Mouse (Mus musculus): ENCODE measurements at regions not wholly inside any gene's neighbourhood (a gene's known extent, or its start where the extent isn't known, plus 50 kb on each side); places are given as distances from the start of the nearest gene placed in this dataset.

DNA sequence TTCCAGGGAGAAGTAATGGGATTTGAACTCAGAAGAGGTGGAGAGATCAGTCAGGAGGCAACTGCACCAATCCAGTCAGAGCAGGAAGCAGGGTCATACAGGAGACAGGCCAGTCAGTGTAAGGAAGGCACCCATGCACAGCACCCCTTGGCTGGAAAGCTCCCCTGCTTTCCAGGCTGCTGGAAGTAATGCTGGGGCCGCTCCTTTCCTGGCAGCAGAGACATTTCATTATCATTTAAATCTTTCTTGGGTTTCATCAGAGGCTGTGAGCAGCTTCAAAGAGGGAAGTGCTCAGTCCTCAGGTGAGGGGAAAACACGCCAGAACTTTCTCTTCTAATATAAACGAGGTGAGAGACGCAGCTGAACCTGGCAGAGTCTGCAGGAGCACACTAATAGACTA, 109.1 kb upstream of the Syt13 start:
- DNase-seq (ENCODE audit: low spot score), result no peak

DNA sequence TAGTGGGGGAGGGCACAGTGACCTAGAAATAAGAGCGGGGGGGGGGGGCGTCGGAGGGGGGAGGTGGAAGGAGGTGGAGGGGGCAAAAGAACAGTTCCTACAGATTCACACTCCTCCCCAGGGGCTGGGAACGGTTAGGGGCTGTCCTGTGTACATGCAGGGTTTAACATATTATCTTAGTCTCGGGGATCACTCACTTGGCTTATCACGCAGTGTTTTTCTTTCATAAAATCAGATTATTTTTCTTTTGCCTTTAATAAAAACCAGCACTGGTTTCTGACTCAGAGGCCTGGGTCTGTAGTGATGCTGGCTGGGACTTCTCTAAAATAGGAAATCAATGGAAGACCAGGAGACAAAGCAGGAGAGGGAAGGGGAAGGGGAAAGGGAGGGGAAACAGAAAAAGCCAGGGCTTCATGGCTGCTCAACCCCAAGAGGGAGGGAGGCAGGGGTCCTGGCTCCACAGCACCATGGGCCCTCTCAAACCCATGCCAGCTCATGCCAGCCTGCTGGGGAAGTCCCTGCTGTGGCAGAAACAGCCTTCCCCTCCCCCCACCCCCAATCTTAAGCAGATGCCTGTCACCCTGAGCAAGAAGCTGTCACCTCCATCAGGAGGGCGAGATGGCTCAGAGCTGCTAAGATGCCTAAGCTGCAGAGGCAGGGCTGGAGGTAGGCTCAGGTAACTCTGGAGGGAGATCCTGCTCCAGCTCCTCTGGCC, 108.3 kb upstream of the Syt13 start:
- no peak for DNase-seq (ENCODE audit: low spot score)

DNA sequence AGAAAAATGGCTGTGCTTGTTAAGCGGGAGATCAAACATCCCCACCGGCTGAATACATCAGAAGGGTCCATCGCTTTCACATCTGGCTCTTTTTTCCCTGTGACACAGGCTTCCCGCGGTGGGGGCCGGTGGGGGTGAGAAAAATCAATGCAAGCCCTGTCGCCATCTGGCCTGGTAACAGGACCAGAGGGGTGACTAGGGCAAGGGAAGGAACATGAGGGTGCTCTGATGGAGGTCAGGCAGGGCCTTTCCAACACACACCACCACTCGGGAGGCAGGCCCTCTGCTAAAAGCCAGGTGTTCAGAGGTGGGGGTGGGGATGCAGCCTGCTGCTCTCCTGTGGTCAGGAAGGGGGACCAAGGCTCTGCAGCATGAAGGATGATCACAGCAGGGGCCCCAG, 107.5 kb upstream of the Syt13 start:
- DNase-seq (ENCODE audit: low spot score), result no peak

DNA sequence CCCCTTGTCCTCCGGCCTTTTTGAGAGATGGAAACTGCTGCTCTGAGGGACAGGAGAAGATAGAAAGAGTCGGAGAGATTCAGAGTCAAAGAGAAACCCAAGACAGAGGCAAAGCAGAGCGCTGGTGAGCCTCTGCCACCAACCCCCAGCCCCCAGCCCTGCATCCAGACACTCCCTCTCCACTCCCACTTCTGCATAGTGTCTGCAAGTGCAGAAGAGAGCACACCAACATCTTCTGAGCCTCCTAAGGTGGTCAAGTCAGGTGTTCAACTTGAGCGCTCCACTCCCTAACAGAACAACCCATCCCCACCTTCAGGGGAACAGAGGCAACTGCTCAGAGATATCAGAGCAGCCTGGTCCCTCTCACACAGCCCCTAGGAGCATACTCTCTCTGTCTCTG, 106.8 kb upstream of the Syt13 start:
- no peak for DNase-seq (ENCODE audit: low spot score)

DNA sequence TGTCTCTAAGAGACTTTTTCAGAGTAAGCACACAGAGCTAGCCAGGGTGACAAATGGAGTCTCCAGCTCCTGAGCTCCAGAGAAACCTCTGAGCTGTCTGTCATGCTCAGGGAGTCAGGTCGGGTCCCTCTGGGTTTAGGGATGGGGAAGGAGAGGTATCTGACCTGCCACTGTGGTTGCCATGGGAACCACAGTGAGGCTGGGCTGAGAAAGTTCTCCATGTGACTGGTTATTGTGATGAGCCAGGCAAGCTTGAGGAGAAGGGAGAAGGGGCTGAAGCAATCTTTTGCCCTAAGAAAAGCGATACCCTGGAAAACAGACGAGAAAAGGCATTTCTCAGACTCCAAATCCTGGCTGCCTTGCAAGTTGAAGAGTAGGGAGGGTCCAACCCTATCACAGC, 105.7 kb upstream of the Syt13 start:
- DNase-seq (ENCODE audit: low spot score), result no peak

DNA sequence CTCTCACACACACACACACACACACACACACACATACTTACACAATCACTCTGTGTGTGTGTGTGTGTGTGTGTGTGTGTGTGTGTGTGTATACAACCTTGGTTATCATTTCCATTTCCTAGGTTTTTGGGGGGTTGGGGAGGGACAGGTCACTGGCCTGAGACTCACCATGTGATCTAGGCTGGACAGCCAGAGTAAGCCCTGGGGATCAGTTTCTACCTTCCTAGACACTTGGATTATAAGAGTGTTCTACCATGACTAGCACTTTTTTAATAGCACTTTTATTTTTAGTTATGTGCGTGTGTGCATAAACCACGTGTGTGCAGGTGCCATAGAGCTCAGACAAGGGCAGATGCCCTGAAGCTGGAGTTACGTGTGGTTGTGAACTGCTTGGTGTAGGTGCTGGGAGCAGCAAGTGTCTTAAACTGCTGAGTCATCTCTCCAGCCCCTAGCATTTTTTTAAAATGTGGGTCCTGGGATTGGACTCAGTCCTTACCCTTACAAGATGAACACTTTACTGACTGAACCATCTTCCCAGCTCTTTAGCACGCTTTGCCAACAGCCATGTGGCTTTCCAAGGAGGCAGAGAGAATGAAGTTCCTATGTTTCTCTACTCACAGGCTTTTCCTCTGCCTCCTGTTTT, 105.1 kb upstream of the Syt13 start:
- no peak for DNase-seq (ENCODE audit: low spot score)

DNA sequence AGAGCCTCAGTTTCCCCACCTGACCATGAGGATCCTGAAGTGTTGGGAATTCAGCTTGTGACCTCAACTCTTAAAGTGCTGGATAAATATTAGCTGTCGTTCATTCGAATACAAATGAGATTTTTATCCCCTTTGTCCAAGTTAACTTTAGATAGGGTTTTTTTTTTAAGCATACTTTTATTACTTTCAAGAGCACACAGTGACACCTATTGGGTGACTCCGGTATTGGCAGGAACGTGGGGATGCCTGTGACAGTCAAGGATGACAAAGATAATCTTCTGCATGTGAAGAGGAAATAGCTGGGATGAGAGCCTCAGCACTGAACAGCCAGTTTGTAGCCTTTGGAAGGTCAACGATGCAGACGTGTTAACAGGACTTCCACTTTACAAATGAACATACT, 103.9 kb upstream of the Syt13 start:
- peak; percentile 86 for DNase-seq (ENCODE audit: low spot score)

DNA sequence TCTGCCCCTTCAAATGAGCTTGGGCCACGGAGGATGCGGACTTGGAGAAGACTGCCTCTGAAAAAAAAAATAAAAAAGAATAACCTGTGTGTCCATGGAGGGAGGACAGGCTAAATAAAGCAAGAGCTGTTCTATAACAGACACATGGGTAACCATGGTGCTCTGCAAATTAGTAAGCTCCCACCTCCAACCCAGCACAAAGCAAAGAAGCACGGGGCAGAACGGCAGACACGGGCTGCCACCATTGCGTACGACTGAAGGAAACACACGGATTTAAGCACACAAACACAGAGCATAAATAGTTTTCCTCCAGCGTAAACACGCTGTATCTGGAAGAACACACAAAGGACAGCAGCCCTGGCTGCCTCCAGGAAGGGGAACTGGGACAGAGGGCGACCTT, 101.9 kb upstream of the Syt13 start:
- DNase-seq (ENCODE audit: low spot score), result peak; percentile 58

DNA sequence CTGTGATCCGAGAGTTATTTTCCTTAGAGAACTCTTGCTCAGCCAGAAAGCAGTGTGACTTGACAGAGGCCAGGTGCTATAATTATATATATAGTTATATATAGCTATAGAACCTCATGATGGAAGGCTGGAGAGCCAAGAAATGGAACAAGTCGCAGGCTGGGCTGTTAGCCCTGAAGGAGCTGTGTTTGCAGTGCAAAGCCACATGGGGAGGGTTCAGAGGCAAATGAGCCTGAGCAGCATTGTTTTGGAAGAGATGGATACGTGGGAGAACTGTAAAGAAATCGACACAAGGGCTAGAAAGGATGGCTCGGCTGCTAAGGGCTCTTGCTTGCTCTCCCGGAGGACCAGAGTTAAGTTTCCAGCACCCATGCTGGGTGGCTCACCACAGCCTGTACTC, 95.3 kb upstream of the Syt13 start:
- no peak for DNase-seq (ENCODE audit: low spot score)

DNA sequence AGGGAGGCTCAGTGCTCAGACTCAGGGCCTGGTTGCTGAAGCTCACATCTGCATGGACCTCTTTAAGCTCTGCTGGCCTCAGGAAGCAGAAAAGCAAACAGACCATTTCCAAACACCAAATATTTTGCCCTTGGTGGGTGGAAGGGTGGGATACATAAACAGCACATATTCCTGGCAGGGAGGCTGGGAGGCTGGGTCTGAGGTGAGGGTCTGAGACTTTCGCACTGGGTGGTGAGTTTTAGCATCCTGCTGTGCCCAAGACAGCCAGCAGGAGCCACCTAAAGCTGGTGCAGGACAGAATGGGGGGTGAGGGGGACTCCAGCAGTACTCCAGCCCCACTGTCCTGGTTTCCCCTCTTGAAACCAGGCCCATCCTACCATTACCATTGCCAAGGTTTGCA, 90.6 kb upstream of the Syt13 start:
- DNase-seq (ENCODE audit: low spot score), result no peak

DNA sequence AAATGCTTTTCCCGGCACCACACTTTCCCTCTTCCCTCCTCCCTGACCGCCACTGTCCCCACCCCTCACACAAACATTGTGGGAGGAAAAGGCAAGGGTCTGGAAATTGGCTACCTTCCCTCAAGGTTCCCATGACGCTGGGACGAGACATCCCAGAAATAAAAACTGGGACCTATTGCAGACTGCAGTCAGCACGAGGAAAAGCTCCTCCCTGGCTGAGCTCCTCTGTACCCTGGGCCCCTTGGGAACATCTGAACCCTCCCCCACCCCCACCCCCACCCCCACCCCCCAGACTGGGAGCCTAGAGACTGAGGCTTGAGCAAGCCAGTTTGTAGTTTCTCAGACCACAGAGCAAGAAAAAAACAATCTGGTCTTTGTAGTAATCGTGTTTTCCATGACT, 89.5 kb upstream of the Syt13 start:
- DNase-seq (ENCODE audit: low spot score), result no peak

DNA sequence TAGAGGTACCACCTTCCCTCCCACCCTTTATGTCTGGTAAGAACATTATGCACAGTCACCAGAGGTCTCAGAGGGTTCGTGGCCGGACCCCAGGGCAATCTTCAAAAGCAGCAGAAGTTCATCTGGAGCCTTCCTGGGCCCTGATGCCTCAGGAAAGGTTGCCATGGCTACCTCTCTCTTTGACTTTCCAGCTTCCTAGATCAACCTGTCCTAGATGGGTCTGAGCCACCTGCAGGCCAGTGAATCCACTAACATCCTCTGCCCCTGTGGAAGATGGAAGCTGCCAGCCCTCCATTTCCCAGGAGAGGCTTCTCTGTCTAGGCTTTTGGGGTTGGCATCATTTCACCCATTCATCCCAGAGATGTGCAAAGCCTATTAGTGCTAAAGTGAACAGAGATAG, 84.8 kb upstream of the Syt13 start:
- no peak for DNase-seq (ENCODE audit: low spot score)

DNA sequence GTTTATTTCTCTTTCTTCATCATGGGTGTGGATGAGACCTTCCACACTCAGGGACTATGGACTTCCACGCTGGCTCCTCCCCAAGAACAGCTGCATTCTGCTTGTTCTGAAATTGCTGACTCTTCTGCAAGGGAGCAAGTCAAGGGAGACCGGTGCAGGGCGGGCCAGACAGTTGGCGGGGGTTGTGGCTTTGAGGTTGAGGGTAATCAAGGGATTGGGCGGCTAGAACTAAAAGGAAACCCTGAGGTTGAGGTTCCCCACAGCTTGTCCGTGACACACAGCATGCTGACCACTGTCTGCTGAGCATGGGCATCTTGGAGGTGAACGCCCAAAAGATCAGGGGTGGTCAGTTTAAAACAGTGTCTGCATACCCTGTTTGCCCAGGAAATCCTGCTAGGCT, 83.1 kb upstream of the Syt13 start:
- no peak for DNase-seq (ENCODE audit: low spot score)

DNA sequence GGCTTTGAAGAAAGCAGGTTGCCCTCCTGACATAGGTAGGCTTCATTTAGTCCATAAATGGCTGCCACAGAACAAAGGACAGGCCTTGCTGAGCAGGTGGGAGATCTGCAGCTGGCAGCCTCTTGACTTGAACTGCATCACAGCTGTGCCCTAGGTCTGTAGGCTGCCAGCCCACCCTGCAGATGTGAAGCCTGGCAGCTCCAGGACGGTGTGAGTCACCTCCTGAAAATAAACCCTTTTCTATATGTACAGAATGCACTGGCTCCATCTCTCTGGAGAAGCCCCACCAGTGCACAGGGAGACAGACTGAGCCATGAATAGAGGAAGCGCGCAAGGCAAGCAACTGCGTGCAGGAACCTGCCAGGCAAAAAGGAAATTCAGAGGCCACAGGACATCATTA, 78.7 kb upstream of the Syt13 start:
- no peak for DNase-seq (ENCODE audit: low spot score)

DNA sequence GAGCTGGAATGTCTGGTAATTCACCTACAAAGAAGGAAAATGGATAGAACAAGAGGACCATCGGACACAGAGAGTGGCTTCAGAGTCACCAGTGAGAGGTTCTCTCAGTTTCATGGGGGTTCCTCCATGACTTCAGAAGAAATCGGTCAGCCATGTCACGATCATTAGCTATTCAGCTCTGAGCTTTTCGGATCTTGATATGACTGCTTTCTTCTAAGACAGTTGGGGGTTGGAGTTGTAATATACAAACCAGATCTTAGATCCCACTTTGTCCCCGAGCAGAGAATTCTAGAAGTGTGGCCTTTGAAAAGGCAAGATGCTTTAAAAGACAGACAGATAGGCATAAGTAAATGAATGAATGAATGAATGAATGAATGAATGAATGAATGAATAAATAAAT, 76.9 kb upstream of the Syt13 start:
- no peak for DNase-seq (ENCODE audit: low spot score)

DNA sequence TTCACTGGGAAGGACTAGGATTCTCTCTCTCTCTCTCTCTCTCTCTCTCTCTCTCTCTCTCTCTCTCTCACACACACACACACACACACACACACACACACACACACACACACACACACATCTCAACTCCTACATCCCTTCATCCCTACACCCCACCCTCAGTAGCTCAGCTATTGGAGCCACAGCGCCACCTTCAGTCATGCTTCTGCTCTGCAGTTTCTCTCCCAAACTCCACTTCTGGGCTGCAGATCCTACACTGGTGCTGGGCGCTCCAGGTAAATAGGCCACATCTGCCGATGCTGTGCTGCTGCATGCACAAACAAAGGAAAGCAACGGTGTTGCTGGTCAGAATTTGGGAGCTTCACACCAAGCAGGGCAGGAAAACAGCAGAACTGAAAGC, 74.9 kb upstream of the Syt13 start:
- DNase-seq (ENCODE audit: low spot score), result peak; percentile 71

DNA sequence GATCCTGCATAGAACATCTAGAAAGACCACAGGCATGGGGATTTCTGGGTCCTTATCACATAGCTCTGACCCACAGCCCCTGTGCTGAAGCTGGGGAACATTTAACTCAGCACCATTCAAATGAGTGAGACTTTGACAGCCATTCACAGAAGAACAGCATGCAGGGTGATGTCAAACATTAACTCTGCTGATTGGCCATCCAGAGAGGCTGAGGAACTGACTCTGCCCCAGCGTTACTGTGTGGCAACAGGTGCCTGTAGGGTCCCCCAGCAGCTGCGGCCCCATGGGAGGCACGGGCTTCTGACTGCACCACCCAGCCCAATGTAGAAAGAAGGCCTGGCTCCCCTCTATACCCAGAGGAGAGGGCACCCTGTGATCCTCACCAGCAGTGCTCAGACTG, 73.3 kb upstream of the Syt13 start:
- no peak for DNase-seq (ENCODE audit: low spot score)

DNA sequence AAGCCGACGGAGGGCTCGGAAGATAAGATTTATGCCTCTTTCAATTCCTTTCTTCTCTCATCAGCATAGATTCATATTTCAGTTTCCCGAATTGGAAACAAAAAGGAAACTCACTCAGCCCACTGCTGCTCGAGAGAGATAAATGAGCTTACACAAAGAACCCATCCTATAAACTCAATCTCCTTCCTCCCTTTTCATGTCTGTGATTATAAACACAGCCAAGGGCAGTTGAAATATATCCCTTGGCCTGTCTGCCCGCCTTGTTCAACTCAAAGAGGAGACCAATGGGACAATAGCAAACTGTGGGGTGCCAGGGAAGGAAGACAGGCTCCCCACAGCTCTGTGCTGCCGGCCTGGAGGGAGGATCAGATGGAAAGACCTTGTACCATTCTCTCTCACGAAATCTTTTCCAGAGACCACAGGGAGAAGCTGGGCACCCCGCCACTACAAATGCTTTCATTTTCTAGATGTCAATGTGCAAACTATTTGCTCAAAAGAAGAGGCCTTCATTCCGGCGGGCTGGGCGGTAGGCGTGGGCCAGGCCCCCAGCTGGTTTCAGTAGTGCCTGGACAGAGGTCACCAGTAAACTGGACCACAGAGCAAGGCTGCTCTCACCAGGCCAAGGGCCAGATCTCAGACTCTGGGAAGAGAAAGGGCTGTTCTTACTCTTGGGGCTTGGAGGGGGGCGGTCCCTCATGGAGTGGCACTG, 69.7 kb upstream of the Syt13 start:
- peak; percentile 50 for DNase-seq (ENCODE audit: low spot score)

DNA sequence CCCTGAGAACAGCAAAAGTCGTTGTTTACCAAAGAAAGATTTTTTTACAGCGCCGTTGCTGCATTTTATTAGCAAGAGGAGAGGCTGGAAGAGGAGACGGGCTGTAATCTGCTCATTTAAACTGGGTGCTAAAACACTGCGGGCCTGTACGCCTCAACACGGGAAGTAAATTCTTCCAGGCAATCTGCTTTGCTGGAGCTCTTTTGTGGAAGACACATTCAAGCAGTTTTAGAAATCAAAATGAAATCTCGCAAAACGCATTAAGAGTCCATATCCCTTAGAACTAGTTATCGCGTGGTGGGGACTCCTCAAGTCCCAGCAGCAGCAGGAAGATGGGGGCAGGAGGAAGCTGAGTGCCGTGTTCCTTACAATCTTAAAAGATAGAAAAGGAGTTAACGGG, 65.9 kb upstream of the Syt13 start:
- DNase-seq (ENCODE audit: low spot score), result no peak

DNA sequence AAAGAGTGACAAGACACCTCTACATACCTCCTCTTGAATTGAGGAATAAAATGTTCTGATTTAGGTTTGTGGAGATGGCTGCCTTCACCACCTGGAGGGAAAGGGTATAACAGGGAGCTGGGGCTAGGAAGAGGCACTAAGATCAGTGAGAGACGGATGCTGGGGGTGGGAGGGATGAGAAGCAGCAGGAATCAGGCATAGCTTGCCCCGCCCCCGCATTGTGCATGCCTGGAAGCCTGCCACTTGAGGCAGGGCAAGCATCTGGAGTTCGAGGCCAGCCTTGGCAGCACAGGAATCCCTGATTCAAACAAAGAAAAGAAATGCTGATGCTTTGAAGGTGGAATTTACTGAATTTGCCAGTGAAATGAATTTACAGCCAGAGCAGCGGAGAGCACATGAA, 63.6 kb upstream of the Syt13 start:
- DNase-seq (ENCODE audit: low spot score), result peak; percentile 35

DNA sequence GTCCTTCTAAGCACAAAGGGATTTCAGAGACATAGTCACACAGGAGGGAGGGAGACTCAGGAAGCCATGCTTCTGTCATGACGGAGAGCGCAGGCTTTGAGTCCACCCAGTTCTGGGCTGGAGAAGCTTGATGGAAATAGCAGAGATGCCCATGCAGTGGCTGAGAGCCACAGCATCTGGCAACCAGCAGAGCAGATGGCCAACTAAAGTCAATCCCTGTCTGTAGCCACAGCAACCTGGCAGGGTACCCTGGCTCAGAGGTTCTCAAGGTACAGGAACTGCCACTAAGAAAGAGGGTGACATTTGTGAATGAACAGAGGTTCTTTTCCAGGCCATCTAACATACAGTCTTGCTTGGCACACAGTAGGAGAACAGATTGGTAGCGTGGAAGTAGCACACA, 61.7 kb upstream of the Syt13 start:
- no peak for DNase-seq (ENCODE audit: low spot score)

DNA sequence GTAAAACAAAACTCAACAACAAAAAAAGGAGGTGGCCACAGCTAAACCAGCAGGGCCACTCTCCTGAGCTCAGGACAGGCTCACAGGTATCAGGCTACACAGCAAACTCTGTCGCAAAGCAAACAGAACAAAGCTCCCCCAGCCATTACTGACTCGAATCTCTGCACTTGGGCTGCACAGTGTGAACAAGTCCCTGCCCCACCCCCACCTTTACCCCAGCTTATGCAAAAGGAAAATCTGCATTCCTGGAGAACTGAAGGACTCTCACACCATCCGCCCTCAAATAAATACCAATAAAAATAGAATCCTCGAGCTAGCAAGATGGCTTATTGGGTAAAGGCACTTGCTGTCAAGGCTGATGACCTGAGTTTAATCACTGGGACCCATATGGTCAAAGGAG, 60.6 kb upstream of the Syt13 start:
- no peak for DNase-seq (ENCODE audit: low spot score)

DNA sequence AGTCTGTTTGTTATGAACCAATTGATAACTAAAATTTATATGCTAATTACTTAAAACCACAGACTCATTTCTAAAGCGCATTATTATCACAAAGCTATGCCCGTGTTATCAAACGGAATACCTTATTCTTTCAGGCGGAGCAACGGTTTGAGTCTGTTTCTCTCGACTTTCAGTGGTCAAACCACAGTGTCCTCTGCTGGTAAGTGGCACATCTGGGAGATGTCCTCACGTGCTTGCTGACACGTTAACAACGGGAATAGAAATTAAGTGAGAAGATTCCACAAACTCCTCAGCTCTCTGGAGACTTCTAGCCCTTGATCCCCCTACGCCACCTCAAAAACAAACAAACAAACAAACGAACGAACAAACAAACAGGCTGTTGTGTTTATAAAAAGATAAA, 58.9 kb upstream of the Syt13 start:
- DNase-seq (ENCODE audit: low spot score), result no peak
